ENCODE assay signal across 31 mouse cellular contexts in genomic region chr4:131316041-131316440, GRCm38 (mm10).
"Had no signal": no experiment of that assay in that cellular context is flagged by ENCODE, and none has a peak within 500 bp of the region (broad histone marks: within the 10 kb centered on the region; RNA-seq: fewer than 3 reads in every experiment).

No protein-coding gene starts in this region.

- H3K27me3 ChIP-seq: limb, embryonic 12.5 days; limb, embryonic 15.5 days; liver, embryonic 12.5 days; liver, embryonic 13.5 days; liver, embryonic 15.5 days; lung, embryonic 15.5 days; megakaryocyte, embryonic 14.5 days; midbrain, embryonic 12.5 days; midbrain, embryonic 13.5 days; midbrain, embryonic 15.5 days; neural tube, embryonic 12.5 days; neural tube, embryonic 13.5 days had no signal

- ATAC-seq: liver, embryonic 12.5 days; liver, postnatal 0 days; lung, postnatal 0 days; midbrain, embryonic 13.5 days; midbrain, embryonic 15.5 days; midbrain, embryonic 16.5 days had no signal

- H3K27ac ChIP-seq: limb, embryonic 10.5 days; limb, embryonic 12.5 days; limb, embryonic 13.5 days; limb, embryonic 15.5 days; liver, embryonic 12.5 days; liver, embryonic 13.5 days; liver, embryonic 14.5 days; liver, embryonic 15.5 days; lung, embryonic 15.5 days; macrophage; midbrain, embryonic 10.5 days; midbrain, embryonic 12.5 days; midbrain, embryonic 13.5 days; midbrain, embryonic 15.5 days; neural tube, embryonic 12.5 days; neural tube, embryonic 13.5 days had no signal

- H3K36me3 ChIP-seq: limb, embryonic 10.5 days; limb, embryonic 12.5 days; limb, embryonic 13.5 days; limb, embryonic 15.5 days; liver, embryonic 12.5 days; liver, embryonic 13.5 days; liver, embryonic 15.5 days; lung, embryonic 15.5 days; midbrain, embryonic 10.5 days; midbrain, embryonic 12.5 days; midbrain, embryonic 13.5 days; midbrain, embryonic 15.5 days; neural tube, embryonic 12.5 days; neural tube, embryonic 13.5 days had no signal

- H3K4me1 ChIP-seq: limb, embryonic 10.5 days; limb, embryonic 12.5 days; limb, embryonic 13.5 days; limb, embryonic 15.5 days; liver, embryonic 12.5 days; liver, embryonic 13.5 days; liver, embryonic 15.5 days; lung, embryonic 15.5 days; megakaryocyte, embryonic 14.5 days; midbrain, embryonic 12.5 days; midbrain, embryonic 15.5 days; neural tube, embryonic 12.5 days; neural tube, embryonic 13.5 days had no signal

- DNase-seq: left cerebral cortex, postnatal 4 days; liver; liver, embryonic 13.5 days; liver, postnatal 0 days; lung, adult 18-20 months; lung, adult 2 months; lung, embryonic 14.5 days; lung, postnatal 10 days; lung, postnatal 14 days; lung, postnatal 36 days; lung, postnatal 4 days; midbrain, embryonic 14.5 days had no signal

- H3K4me3 ChIP-seq: limb, embryonic 10.5 days; limb, embryonic 12.5 days; limb, embryonic 13.5 days; limb, embryonic 15.5 days; liver, embryonic 12.5 days; liver, embryonic 13.5 days; liver, embryonic 15.5 days; lung, embryonic 15.5 days; megakaryocyte, embryonic 14.5 days; midbrain, embryonic 10.5 days; midbrain, embryonic 12.5 days; midbrain, embryonic 13.5 days; midbrain, embryonic 15.5 days; myocyte; neural tube, embryonic 12.5 days; neural tube, embryonic 13.5 days had no signal

- H3K9me3 ChIP-seq: limb, embryonic 10.5 days; limb, embryonic 12.5 days; limb, embryonic 13.5 days; limb, embryonic 15.5 days; liver, embryonic 12.5 days; liver, embryonic 13.5 days; liver, embryonic 15.5 days; lung, embryonic 15.5 days; midbrain, embryonic 10.5 days; midbrain, embryonic 12.5 days; midbrain, embryonic 13.5 days; midbrain, embryonic 15.5 days; neural tube, embryonic 12.5 days had no signal
